Mouse (Mus musculus) cerebellum, adult 2 months (tissue): ENCODE measurements around the gene Erc2.

Source experiments
- CTCF ChIP-seq: fragments of 200-500 bp; IDR thresholded peaks from 2 replicates; pipeline ENCODE4 v1.5.1; 2011; ENCODE audit warnings: low read depth, mild to moderate bottlenecking, control low read depth, low read length, moderate library complexity, borderline replicate concordance; ENCODE audit not compliant: insufficient read depth
- POLR2A ChIP-seq: fragments of 200-500 bp; IDR thresholded peaks from 2 replicates; pipeline ENCODE4 v1.6.1; 2011; ENCODE audit warnings: low read length, control low read depth, borderline replicate concordance; ENCODE audit not compliant: insufficient read depth

DNA sequence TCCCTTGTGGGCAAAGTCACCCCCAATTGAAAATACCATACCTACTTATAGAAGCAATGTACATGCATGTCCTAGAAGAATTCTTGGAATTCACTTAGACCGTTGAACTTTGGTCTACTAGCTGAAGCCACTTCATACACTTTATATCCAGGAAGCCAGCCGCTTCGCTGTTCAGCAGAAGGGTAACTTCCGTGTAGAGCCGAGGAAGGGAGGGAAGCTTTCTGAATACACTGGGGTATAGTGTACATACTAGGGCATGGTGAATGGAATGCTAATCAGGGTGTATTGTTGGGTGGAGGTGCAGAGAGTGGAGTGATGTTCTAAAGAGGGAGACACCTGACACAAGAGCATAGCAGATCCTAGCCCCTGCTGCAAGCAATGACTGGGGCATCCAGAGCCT lies 708.9 kb downstream of the Erc2 start:
- TF ChIP-seq POLR2A (no peak), CTCF (no peak)
